Mouse (Mus musculus): ENCODE measurements at regions not wholly inside any gene's neighbourhood (a gene's known extent, or its start where the extent isn't known, plus 50 kb on each side); places are given as distances from the start of the nearest gene placed in this dataset.

DNA sequence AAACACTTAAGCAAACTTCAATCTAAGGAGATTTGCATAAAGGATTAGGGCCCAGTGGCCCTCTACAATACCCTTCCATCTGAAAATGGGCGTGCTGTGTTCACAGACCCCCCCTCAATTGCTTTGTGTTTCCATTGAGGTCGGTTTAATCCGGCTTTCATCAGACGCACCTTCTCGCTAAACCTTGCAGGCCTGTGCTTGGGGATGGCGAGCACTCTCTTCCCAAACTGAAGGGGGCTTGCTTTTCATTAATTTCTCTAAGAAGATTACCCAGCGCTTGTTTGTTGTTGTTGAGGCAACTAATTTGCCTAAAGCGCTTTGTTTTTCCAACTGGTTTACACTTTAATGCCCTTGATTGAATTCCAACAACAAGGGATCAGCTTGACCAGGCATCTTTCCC lies 268.8 kb upstream of the Irx3 start:
- TF ChIP-seq MYOD1 (IDR thresholded peaks at IDR 0.05; ENCODE audit: control insufficient read depth in 1 of 3, insufficient read length in 2 of 3, low read depth in 2 of 3) (no peak), POLR2A (IDR thresholded peaks at IDR 0.05; ENCODE audit: insufficient read length, low read depth) (no peak), USF1 (IDR thresholded peaks at IDR 0.05; ENCODE audit: low read depth) (no peak)
